Comparison of ENCODE assay signal across 24 mouse cellular contexts in genomic region chr1:164956725-164957399, GRCm38 (mm10). TPM values are rescaled to one million over a fixed set of nuclear protein-coding genes. Genes with fewer than 3 reads are reported as not detected.
DNase-seq lines count a peak whose midpoint lies in the region; ATAC-seq and TF ChIP-seq lines count a peak whose summit lies in the region.
"Had no signal": no experiment of that assay in that cellular context is flagged by ENCODE, and none has a peak within 500 bp of the region (broad histone marks: within the 10 kb centered on the region; RNA-seq: fewer than 3 reads in every experiment).

No protein-coding gene starts in this region.

- no peak overlapping the region for H3K4me2 ChIP-seq in kidney, embryonic 16.5 days (replicated peaks; ENCODE audit: low read depth, low read length)
- no peak overlapping the region for H3K4me2 ChIP-seq in intestine, embryonic 15.5 days (replicated peaks)
- H3K4me2 ChIP-seq in hindbrain, embryonic 16.5 days (ENCODE audit: low read length): no peak overlapping the region
- H3K4me2 ChIP-seq: embryonic facial prominence, embryonic 12.5 days; forebrain, embryonic 15.5 days; heart, embryonic 13.5 days; hindbrain, embryonic 15.5 days had no signal

- WGBS in kidney, adult 2 months: 57% methylated on average over 3 of the region's 3 CpGs
- 84% methylated on average over 3 of the region's 3 CpGs for WGBS in kidney, embryonic 16.5 days
- 62% methylated on average over 3 of the region's 3 CpGs for WGBS in intestine, embryonic 15.5 days
- 87% methylated on average over 3 of the region's 3 CpGs for WGBS in hindbrain, embryonic 16.5 days

- no peak for TF ChIP-seq CTCF in kidney, adult 2 months (conservative IDR thresholded peaks at IDR 0.05; ENCODE audit: insufficient read depth, insufficient read length, low read depth, low read length)

- DNase-seq in kidney, adult 2 months: peak; percentile 20
- DNase-seq in gastrocnemius, postnatal 4 days (ENCODE audit: low spot score in 2 of 2): no peak
- no peak for DNase-seq in left cerebral cortex, postnatal 10 days (ENCODE audit: extremely low spot score in 1 of 2, low spot score in 2 of 2)
- DNase-seq: adrenal gland, postnatal 14 days; cerebellum, adult 11-12 months; cerebellum, adult 9-10 months; cerebellum, postnatal 25 days; heart, postnatal 36 days had no signal

- no peak overlapping the region for H3K4me3 ChIP-seq in kidney, adult 2 months (ENCODE audit: insufficient read depth, low read depth, low read length)
- no peak overlapping the region for H3K4me3 ChIP-seq in kidney, embryonic 16.5 days (ENCODE audit: low read length)
- H3K4me3 ChIP-seq in intestine, embryonic 15.5 days (replicated peaks): no peak overlapping the region
- H3K4me3 ChIP-seq in hindbrain, embryonic 16.5 days (ENCODE audit: low read length): no peak overlapping the region
- H3K4me3 ChIP-seq: embryonic facial prominence, embryonic 12.5 days; forebrain, embryonic 15.5 days; heart, embryonic 13.5 days; hindbrain, embryonic 15.5 days had no signal

- intact Hi-C loops in left cerebral cortex, postnatal 10 days (cut with DNase I): no loop called here

- no peak for ATAC-seq in kidney, embryonic 16.5 days (ENCODE audit: low FRiP score, low TSS enrichment)
- peak; percentile 81 for ATAC-seq in intestine, embryonic 15.5 days
- 0 out of 2 replicates have a peak, but pooled peaks have one; percentile 16 for ATAC-seq in megakaryocyte progenitor cell, adult 5-6 weeks (replicated peaks; ENCODE audit: poor library complexity)
- ATAC-seq in hindbrain, embryonic 16.5 days: no peak
- ATAC-seq: forebrain, embryonic 15.5 days had no signal

- H3K27me3 ChIP-seq in kidney, adult 2 months (replicated peaks; ENCODE audit: control insufficient read depth, insufficient read depth, low read length): no peaks in the 10 kb centered on the region
- H3K27me3 ChIP-seq in kidney, embryonic 16.5 days (ENCODE audit: insufficient read depth, low read length): no peaks in the 10 kb centered on the region
- no peaks in the 10 kb centered on the region for H3K27me3 ChIP-seq in intestine, embryonic 15.5 days (replicated peaks)
- H3K27me3 ChIP-seq in hindbrain, embryonic 16.5 days (replicated peaks; ENCODE audit: control insufficient read depth, insufficient read depth, low read length): no peaks in the 10 kb centered on the region
- H3K27me3 ChIP-seq: embryonic facial prominence, embryonic 12.5 days; forebrain, embryonic 15.5 days; heart, embryonic 13.5 days; hindbrain, embryonic 15.5 days had no signal

- no peak for TF ChIP-seq POLR2A in kidney, adult 2 months (IDR thresholded peaks at IDR 0.05; ENCODE audit: low read depth, low read length)

- H3K9me3 ChIP-seq in kidney, embryonic 16.5 days (ENCODE audit: low read length): no peaks in the 10 kb centered on the region
- no peaks in the 10 kb centered on the region for H3K9me3 ChIP-seq in intestine, embryonic 15.5 days
- no peaks in the 10 kb centered on the region for H3K9me3 ChIP-seq in hindbrain, embryonic 16.5 days (ENCODE audit: control insufficient read depth, low read length)
- H3K9me3 ChIP-seq: embryonic facial prominence, embryonic 12.5 days; forebrain, embryonic 15.5 days; heart, embryonic 13.5 days; hindbrain, embryonic 15.5 days had no signal

- no peak overlapping the region for H3K9ac ChIP-seq in kidney, embryonic 16.5 days (replicated peaks; ENCODE audit: low read length)
- H3K9ac ChIP-seq in intestine, embryonic 15.5 days: no peak overlapping the region
- no peak overlapping the region for H3K9ac ChIP-seq in hindbrain, embryonic 16.5 days (ENCODE audit: low read depth, low read length)
- H3K9ac ChIP-seq: embryonic facial prominence, embryonic 12.5 days; forebrain, embryonic 15.5 days; heart, embryonic 13.5 days; hindbrain, embryonic 15.5 days had no signal

- no peak overlapping the region for H3K27ac ChIP-seq in kidney, adult 2 months (ENCODE audit: insufficient read depth, low read depth, low read length)
- no peak overlapping the region for H3K27ac ChIP-seq in kidney, embryonic 16.5 days (ENCODE audit: low read length)
- 0 out of 2 replicates have a peak overlapping the region, but pooled peaks have one; percentile 36 for H3K27ac ChIP-seq in intestine, embryonic 15.5 days
- no peak overlapping the region for H3K27ac ChIP-seq in hindbrain, embryonic 16.5 days (ENCODE audit: low read depth, low read length)
- H3K27ac ChIP-seq: embryonic facial prominence, embryonic 12.5 days; forebrain, embryonic 15.5 days; heart, embryonic 13.5 days; hindbrain, embryonic 15.5 days had no signal

- no peaks in the 10 kb centered on the region for H3K4me1 ChIP-seq in kidney, adult 2 months (ENCODE audit: control insufficient read depth, insufficient read depth, low read length)
- H3K4me1 ChIP-seq in kidney, embryonic 16.5 days (ENCODE audit: insufficient read depth, low read length): no peaks in the 10 kb centered on the region
- 0 out of 2 replicates have a peak, but pooled peaks cover 3% of the 10 kb centered on the region for H3K4me1 ChIP-seq in intestine, embryonic 15.5 days (replicated peaks)
- H3K4me1 ChIP-seq in hindbrain, embryonic 16.5 days (ENCODE audit: control insufficient read depth, insufficient read depth, low read depth, low read length): no peaks in the 10 kb centered on the region
- H3K4me1 ChIP-seq: embryonic facial prominence, embryonic 12.5 days; forebrain, embryonic 15.5 days; heart, embryonic 13.5 days; hindbrain, embryonic 15.5 days had no signal

- no peaks in the 10 kb centered on the region for H3K36me3 ChIP-seq in kidney, adult 2 months (ENCODE audit: control insufficient read depth, insufficient read depth, low read length)
- H3K36me3 ChIP-seq in kidney, embryonic 16.5 days (ENCODE audit: insufficient read depth, low read length): no peaks in the 10 kb centered on the region
- H3K36me3 ChIP-seq in intestine, embryonic 15.5 days: no peaks in the 10 kb centered on the region
- no peaks in the 10 kb centered on the region for H3K36me3 ChIP-seq in hindbrain, embryonic 16.5 days (ENCODE audit: control insufficient read depth, insufficient read depth, low read length)
- H3K36me3 ChIP-seq: embryonic facial prominence, embryonic 12.5 days; forebrain, embryonic 15.5 days; heart, embryonic 13.5 days; hindbrain, embryonic 15.5 days had no signal

RNA-seq across cellular contexts. Expression of gene Xcl1, which starts 21.5 kb away (rescaled TPM):
- 0.23 and 0.86 TPM in 2 replicates for polyA plus RNA-seq in kidney, adult 2 months (2012; rRNA removed)
- polyA plus RNA-seq in kidney, embryonic 16.5 days (2015; fragmentation: Nextera tagmentation; extraction: Ambion mirVana): not detected in 2 replicates
- 0.83 TPM in 1 of 2 replicates, not detected in the other for polyA plus RNA-seq in intestine, embryonic 15.5 days (2015; fragmentation: Nextera tagmentation; extraction: Ambion mirVana)
- 0.52 and 0.66 TPM in 2 replicates for total RNA-seq in megakaryocyte progenitor cell, adult 5-6 weeks (2015)
- 1.6 TPM in 1 of 2 replicates, not detected in the other for total RNA-seq in megakaryocyte progenitor cell, adult 5-6 weeks (2017)
- not detected for total RNA-seq in gastrocnemius, postnatal 4 days (2021)
- not detected for total RNA-seq in left cerebral cortex, postnatal 10 days (2021)
- polyA plus RNA-seq in hindbrain, embryonic 16.5 days (2015; fragmentation: Nextera tagmentation; extraction: Ambion mirVana): not detected in 2 replicates
- total RNA-seq: adrenal gland, postnatal 14 days; gastrocnemius, adult 8-10 months; heart, adult 8-10 months; heart, postnatal 36 days; MEL had no signal
- polyA plus RNA-seq: C2C12; cortical plate, adult 2 months; embryonic facial prominence, embryonic 12.5 days; forebrain, embryonic 11.5 days; forebrain, embryonic 15.5 days; heart, embryonic 13.5 days; heart, postnatal 0 days; hindbrain, embryonic 11.5 days; hindbrain, embryonic 15.5 days had no signal

Comparison
In these comparisons a context has a peak if more than half of its experiments do, and no peak if none do; other contexts are left out.
1. ATAC-seq: peak in intestine, embryonic 15.5 days (single experiment) and megakaryocyte progenitor cell, adult 5-6 weeks (single experiment); none in kidney, embryonic 16.5 days (single experiment) and hindbrain, embryonic 16.5 days (single experiment).